Mouse (Mus musculus): ENCODE data around the gene Irgm1. TPM values are rescaled to one million over a fixed set of nuclear protein-coding genes. Genes with fewer than 3 reads are reported as not detected.
"Not testable (repeated sequence)": the region's sequence is repeated elsewhere in the genome, so short reads cannot be mapped to it uniquely, and the experiment has no call there.

Gene Irgm1
- total and polyA plus RNA-seq, 2 experiments from 2014 or later: 15.0 to 34.7 TPM

GRCm38 (mm10) chr11:48898812-48899431, 27.4 kb upstream of the Irgm1 start:
- no peak overlapping the region for H3K9ac ChIP-seq (replicated peaks; ENCODE audit: low read depth, low read length)
- ATAC-seq (ENCODE audit: insufficient read depth, low read depth) (no peak), DNase-seq (ENCODE audit: low spot score) (no peak)
- H3K9me3 ChIP-seq (replicated peaks; ENCODE audit: control insufficient read depth, low read length): no peaks in the 10 kb centered on the region
- no peak overlapping the region for H3K27ac ChIP-seq (ENCODE audit: low read depth)
- WGBS: 53% methylated on average over 2 of the region's 2 CpGs
- H3K27me3 ChIP-seq (ENCODE audit: control insufficient read depth, insufficient read depth, low read length): no peaks in the 10 kb centered on the region
- TF ChIP-seq CTCF (IDR thresholded peaks at IDR 0.05; ENCODE audit: low read depth): no peak
- TF ChIP-seq EP300 (IDR thresholded peaks at IDR 0.05; ENCODE audit: low read depth): no peak
- no peak overlapping the region for H3K4me3 ChIP-seq (ENCODE audit: low read depth, low read length)
- no peak overlapping the region for H3K4me2 ChIP-seq (ENCODE audit: low read depth, low read length)
- H3K36me3 ChIP-seq (replicated peaks; ENCODE audit: control insufficient read depth, insufficient read depth, low read length): no peaks in the 10 kb centered on the region
- no peaks in the 10 kb centered on the region for H3K4me1 ChIP-seq (ENCODE audit: control insufficient read depth, insufficient read depth)

DNA sequence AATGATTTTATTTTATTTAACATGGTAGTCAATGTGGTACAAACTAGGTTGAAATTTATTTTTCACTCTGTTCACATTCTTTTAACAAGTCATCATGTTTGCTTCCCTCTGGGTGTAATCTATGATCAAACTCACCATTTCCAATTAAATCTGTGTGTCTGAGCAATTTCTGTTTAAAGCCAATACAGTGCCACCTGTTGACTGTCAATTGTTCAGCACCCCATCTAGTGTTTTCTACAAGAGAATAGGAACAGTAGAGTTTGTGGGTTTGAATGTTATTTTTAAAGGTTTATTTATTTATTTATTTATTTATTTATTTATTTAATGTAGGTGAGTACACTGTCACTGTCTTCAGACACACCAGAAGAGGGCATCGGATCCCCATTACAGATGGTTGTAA, 5.2 kb upstream of the Irgm1 start:
- DNase-seq (ENCODE audit: low spot score): no peak

GRCm38 (mm10) chr11:48875343-48875837, 3.9 kb upstream of the Irgm1 start:
- not testable (repeated sequence) for H3K4me3 ChIP-seq (ENCODE audit: low read depth, low read length); H3K4me2 ChIP-seq (ENCODE audit: low read depth, low read length); H3K9ac ChIP-seq (replicated peaks; ENCODE audit: low read depth, low read length); H3K9me3 ChIP-seq (replicated peaks; ENCODE audit: control insufficient read depth, low read length); H3K4me1 ChIP-seq (ENCODE audit: control insufficient read depth, insufficient read depth); H3K36me3 ChIP-seq (replicated peaks; ENCODE audit: control insufficient read depth, insufficient read depth, low read length); ATAC-seq (ENCODE audit: insufficient read depth, low read depth); DNase-seq (ENCODE audit: low spot score); H3K27me3 ChIP-seq (ENCODE audit: control insufficient read depth, insufficient read depth, low read length); H3K27ac ChIP-seq (ENCODE audit: low read depth)
- 72% methylated on average over 1 of the region's 1 CpGs for WGBS

More for the DNA sequence above, 5.2 kb upstream of the Irgm1 start:
- no peak for ATAC-seq (ENCODE audit: insufficient read depth, low read depth)
- Histone ChIP-seq H3K4me3 (ENCODE audit: low read depth, low read length) (no peak overlapping the region), H3K9ac (replicated peaks; ENCODE audit: low read depth, low read length) (no peak overlapping the region), H3K4me2 (ENCODE audit: low read depth, low read length) (no peak overlapping the region), H3K36me3 (replicated peaks; ENCODE audit: control insufficient read depth, insufficient read depth, low read length) (no peaks in the 10 kb centered on the region), H3K27ac (ENCODE audit: low read depth) (no peak overlapping the region), H3K9me3 (replicated peaks; ENCODE audit: control insufficient read depth, low read length) (no peaks in the 10 kb centered on the region), H3K4me1 (ENCODE audit: control insufficient read depth, insufficient read depth) (peaks cover 6% of the 10 kb centered on the region; the same call in 1 of the 2 replicates), H3K27me3 (ENCODE audit: control insufficient read depth, insufficient read depth, low read length) (0 out of 2 replicates have a peak, but pooled peaks cover 4% of the 10 kb centered on the region)
- WGBS: 92% methylated on average over 1 of the region's 1 CpGs
- TF ChIP-seq CTCF (IDR thresholded peaks at IDR 0.05; ENCODE audit: low read depth): no peak
- no peak for TF ChIP-seq EP300 (IDR thresholded peaks at IDR 0.05; ENCODE audit: low read depth)

- no peak overlapping the region for H3K4me3 ChIP-seq (ENCODE audit: low read depth, low read length)
- H3K27me3 ChIP-seq (ENCODE audit: control insufficient read depth, insufficient read depth, low read length): 0 out of 2 replicates have a peak, but pooled peaks cover 4% of the 10 kb centered on the region
- no peak for ATAC-seq (ENCODE audit: insufficient read depth, low read depth)
- TF ChIP-seq CTCF (IDR thresholded peaks at IDR 0.05; ENCODE audit: low read depth) (peak; percentile 70), EP300 (IDR thresholded peaks at IDR 0.05; ENCODE audit: low read depth) (no peak)
- H3K9me3 ChIP-seq (replicated peaks; ENCODE audit: control insufficient read depth, low read length): no peaks in the 10 kb centered on the region
- 0% methylated on average over 4 of the region's 4 CpGs for WGBS
- no peak overlapping the region for H3K27ac ChIP-seq (ENCODE audit: low read depth)
- no peaks in the 10 kb centered on the region for H3K36me3 ChIP-seq (replicated peaks; ENCODE audit: control insufficient read depth, insufficient read depth, low read length)
- no peak overlapping the region for H3K9ac ChIP-seq (replicated peaks; ENCODE audit: low read depth, low read length)
- peak; percentile 49 for DNase-seq (ENCODE audit: low spot score)
- H3K4me1 ChIP-seq (ENCODE audit: control insufficient read depth, insufficient read depth): peaks cover 7% of the 10 kb centered on the region
- H3K4me2 ChIP-seq (ENCODE audit: low read depth, low read length): no peak overlapping the region
These were observed 3.0 kb upstream of the Irgm1 start for GRCm38 (mm10) chr11:48874465-48874864.

GRCm38 (mm10) chr11:48873591-48874290, 2.3 kb upstream of the Irgm1 start:
- WGBS: 42% methylated on average over 10 of the region's 10 CpGs
- Histone ChIP-seq H3K4me3 (ENCODE audit: low read depth, low read length) (no peak overlapping the region), H3K9ac (replicated peaks; ENCODE audit: low read depth, low read length) (no peak overlapping the region), H3K36me3 (replicated peaks; ENCODE audit: control insufficient read depth, insufficient read depth, low read length) (no peaks in the 10 kb centered on the region), H3K27ac (ENCODE audit: low read depth) (0 out of 2 replicates have a peak overlapping the region, but pooled peaks have one; percentile 22), H3K27me3 (ENCODE audit: control insufficient read depth, insufficient read depth, low read length) (0 out of 2 replicates have a peak, but pooled peaks cover 4% of the 10 kb centered on the region), H3K9me3 (replicated peaks; ENCODE audit: control insufficient read depth, low read length) (no peaks in the 10 kb centered on the region), H3K4me2 (ENCODE audit: low read depth, low read length) (no peak overlapping the region), H3K4me1 (ENCODE audit: control insufficient read depth, insufficient read depth) (peaks cover 14% of the 10 kb centered on the region)
- no peak for TF ChIP-seq CTCF (IDR thresholded peaks at IDR 0.05; ENCODE audit: low read depth)
- no peak for TF ChIP-seq EP300 (IDR thresholded peaks at IDR 0.05; ENCODE audit: low read depth)
- DNase-seq (ENCODE audit: low spot score) (no peak), ATAC-seq (ENCODE audit: insufficient read depth, low read depth) (no peak)

Measured in heart, postnatal 0 days (tissue).